Mouse (Mus musculus): ENCODE measurements at regions not wholly inside any gene's neighbourhood (a gene's known extent, or its start where the extent isn't known, plus 50 kb on each side); places are given as distances from the start of the nearest gene placed in this dataset.

GRCm38 (mm10) chr12:54472881-54473280 lies 183.5 kb downstream of the Sptssa start:
- no peak for TF ChIP-seq HCFC1 (IDR thresholded peaks at IDR 0.05; ENCODE audit: borderline replicate concordance, insufficient read depth, low read length)
- TF ChIP-seq MAFK (IDR thresholded peaks at IDR 0.05; ENCODE audit: insufficient read depth, low read depth, low read length): no peak
- TF ChIP-seq CHD2 (IDR thresholded peaks at IDR 0.05; ENCODE audit: low read depth, low read length): no peak
- no peak for TF ChIP-seq ZNF384 (IDR thresholded peaks at IDR 0.05; ENCODE audit: low read depth, low read length)
